In the genomic region with DNA sequence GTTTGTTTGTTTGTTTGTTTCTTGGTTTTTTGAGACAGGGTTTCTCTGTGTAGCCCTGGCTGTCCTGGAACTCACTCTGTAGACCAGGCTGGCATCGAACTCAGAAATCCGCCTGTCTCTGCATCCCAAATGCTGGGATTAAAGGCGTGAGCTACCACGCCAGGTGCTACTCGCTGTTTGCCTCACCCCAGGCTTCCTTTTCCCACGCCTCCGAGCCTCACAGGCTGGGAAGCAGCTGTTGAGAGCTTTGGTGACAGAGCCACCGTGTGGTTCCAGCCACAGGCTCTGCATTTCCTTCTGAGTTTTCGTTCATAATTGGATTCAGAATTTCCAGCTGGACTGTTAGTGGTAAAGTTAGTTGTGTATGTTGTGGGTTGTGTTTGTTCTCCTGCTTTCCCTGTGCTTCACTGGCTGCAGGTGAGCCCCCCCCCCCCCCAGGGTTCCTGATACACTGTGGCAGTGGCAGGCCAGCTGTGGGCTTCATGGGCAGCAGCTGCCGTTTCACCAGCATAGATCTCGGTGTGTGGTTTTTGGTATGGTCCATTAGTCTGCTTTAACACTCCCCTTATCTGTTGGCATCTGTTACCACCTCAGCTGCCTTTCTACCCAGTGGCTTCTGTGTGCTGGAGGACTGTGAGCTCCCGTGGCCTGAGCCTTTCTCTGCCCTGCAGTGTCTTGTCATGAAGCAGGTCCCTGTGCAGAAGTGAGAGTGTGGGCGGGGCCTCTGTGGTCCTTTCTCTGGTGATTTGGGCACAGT, we compare ENCODE assay signal across 25 mouse cellular contexts. TPM values are rescaled to one million over a fixed set of nuclear protein-coding genes. Genes with fewer than 3 reads are reported as not detected.
"Had no signal": no experiment of that assay in that cellular context is flagged by ENCODE, and none has a peak within 500 bp of the region (broad histone marks: within the 10 kb centered on the region; RNA-seq: fewer than 3 reads in every experiment).

No protein-coding gene starts in this region.

- H3K9ac ChIP-seq: limb, embryonic 13.5 days; liver, embryonic 12.5 days; liver, embryonic 15.5 days; lung, embryonic 15.5 days; neural tube, embryonic 12.5 days; neural tube, embryonic 15.5 days had no signal

- H3K27ac ChIP-seq: kidney, postnatal 0 days; layer of hippocampus, adult 2 months; limb, embryonic 10.5 days; limb, embryonic 13.5 days; liver, embryonic 12.5 days; liver, embryonic 15.5 days; lung, embryonic 15.5 days; midbrain, embryonic 10.5 days; neural tube, embryonic 12.5 days; neural tube, embryonic 15.5 days; stomach, postnatal 0 days had no signal

- H3K4me3 ChIP-seq: layer of hippocampus, adult 2 months; limb, embryonic 10.5 days; limb, embryonic 13.5 days; liver, embryonic 12.5 days; liver, embryonic 15.5 days; lung, embryonic 15.5 days; midbrain, embryonic 10.5 days; neural tube, embryonic 12.5 days; neural tube, embryonic 15.5 days had no signal

- DNase-seq: kidney, adult 18-20 months; kidney, adult 9 months; kidney, postnatal 25 days; layer of hippocampus, adult 9-11 months; liver; lung, adult 18-20 months; lung, postnatal 10 days; lung, postnatal 36 days; midbrain, embryonic 14.5 days; right cerebral cortex, adult 18-20 months; right cerebral cortex, postnatal 14 days; right cerebral cortex, postnatal 4 days; thymus, adult 2 months; thymus, postnatal 36 days had no signal

- H3K9me3 ChIP-seq: limb, embryonic 10.5 days; limb, embryonic 13.5 days; liver, embryonic 12.5 days; liver, embryonic 15.5 days; lung, embryonic 15.5 days; midbrain, embryonic 10.5 days; neural tube, embryonic 12.5 days; neural tube, embryonic 15.5 days had no signal

- ATAC-seq: liver, embryonic 12.5 days had no signal

- H3K27me3 ChIP-seq: limb, embryonic 13.5 days; liver, embryonic 12.5 days; liver, embryonic 15.5 days; lung, embryonic 15.5 days; neural tube, embryonic 12.5 days; neural tube, embryonic 15.5 days had no signal

- H3K4me2 ChIP-seq: limb, embryonic 13.5 days; liver, embryonic 12.5 days; liver, embryonic 15.5 days; lung, embryonic 15.5 days; neural tube, embryonic 12.5 days; neural tube, embryonic 15.5 days had no signal

RNA-seq across cellular contexts. Expression of a gene that starts 25.1 kb away (rescaled TPM):
- total RNA-seq: layer of hippocampus, adult 2 months had no signal
